Mouse (Mus musculus): ENCODE measurements around the gene Kcnmb2. TPM values are rescaled to one million over a fixed set of nuclear protein-coding genes. Genes with fewer than 3 reads are reported as not detected.

The Kcnmb2 gene
- polyA plus RNA-seq, 1 experiment from 2014 or later, result 3.8 TPM

DNA sequence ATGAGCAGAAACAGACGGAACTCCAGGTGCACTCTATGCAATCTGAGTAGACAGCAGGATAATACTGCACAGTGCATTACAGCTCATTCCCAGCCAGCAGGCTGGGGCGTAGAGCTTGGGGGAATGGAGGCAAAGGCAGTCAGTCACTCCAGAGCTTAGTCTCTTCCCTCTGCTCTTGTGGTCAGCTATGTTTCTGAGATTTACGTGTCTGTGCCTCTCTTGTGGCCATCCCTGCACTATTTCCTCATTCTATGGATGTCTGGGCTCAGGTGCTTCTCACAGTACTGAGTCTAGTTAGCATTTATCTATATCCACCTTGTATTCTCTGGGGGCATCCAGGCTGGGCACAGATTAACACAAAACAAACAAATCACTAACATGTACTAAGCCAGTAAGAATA lies 160.4 kb downstream of the Kcnmb2 start:
- no peak overlapping the region for H3K4me3 ChIP-seq (ENCODE audit: low read depth, low read length)
- no peaks in the 10 kb centered on the region for H3K27me3 ChIP-seq (replicated peaks; ENCODE audit: insufficient read depth, low read length)
- no peak overlapping the region for H3K27ac ChIP-seq (ENCODE audit: low read length)
- no peaks in the 10 kb centered on the region for H3K36me3 ChIP-seq (ENCODE audit: insufficient read depth, low read length)
- H3K4me1 ChIP-seq (ENCODE audit: insufficient read depth, low read depth, low read length), result no peaks in the 10 kb centered on the region; the same call in 1 of the 2 replicates
- H3K9me3 ChIP-seq (ENCODE audit: low read length), result no peaks in the 10 kb centered on the region
- no peak overlapping the region for H3K9ac ChIP-seq (replicated peaks; ENCODE audit: low read depth)
- ATAC-seq (no peak), DNase-seq (ENCODE audit: low spot score) (no peak)
- WGBS, result 69% methylated on average over 3 of the region's 3 CpGs
- TF ChIP-seq CTCF (IDR thresholded peaks at IDR 0.05) (no peak), EP300 (IDR thresholded peaks at IDR 0.05) (no peak)
- no peak overlapping the region for H3K4me2 ChIP-seq (replicated peaks; ENCODE audit: low read depth, low read length)

DNA sequence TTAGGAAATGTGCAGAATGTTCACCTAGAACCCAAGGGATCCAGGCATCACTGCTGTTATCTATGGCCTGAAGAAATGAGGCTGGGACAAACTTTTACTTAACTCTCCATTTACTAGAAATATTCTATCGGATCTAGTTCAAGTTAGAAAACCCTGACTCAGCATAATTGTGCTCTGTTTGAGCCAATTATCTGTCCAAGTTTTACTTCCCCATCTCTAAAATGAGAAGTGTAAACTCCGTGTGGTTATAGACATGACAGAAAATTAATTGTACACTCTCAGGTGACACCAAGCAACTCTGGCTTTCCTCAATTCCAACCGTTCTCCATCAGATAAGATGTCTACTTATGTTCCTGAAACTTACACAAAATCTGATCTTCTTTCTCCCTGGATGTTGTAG lies 161.0 kb downstream of the Kcnmb2 start:
- no peak for DNase-seq (ENCODE audit: low spot score)
- no peak overlapping the region for H3K27ac ChIP-seq (ENCODE audit: low read length)
- H3K9me3 ChIP-seq (ENCODE audit: low read length), result no peaks in the 10 kb centered on the region
- H3K9ac ChIP-seq (replicated peaks; ENCODE audit: low read depth), result no peak overlapping the region
- 67% methylated on average over 3 of the region's 3 CpGs for WGBS
- H3K4me1 ChIP-seq (ENCODE audit: insufficient read depth, low read depth, low read length), result no peaks in the 10 kb centered on the region; the same call in 1 of the 2 replicates
- H3K36me3 ChIP-seq (ENCODE audit: insufficient read depth, low read length), result no peaks in the 10 kb centered on the region
- no peaks in the 10 kb centered on the region for H3K27me3 ChIP-seq (replicated peaks; ENCODE audit: insufficient read depth, low read length)
- no peak overlapping the region for H3K4me3 ChIP-seq (ENCODE audit: low read depth, low read length)
- TF ChIP-seq CTCF (IDR thresholded peaks at IDR 0.05) (no peak), EP300 (IDR thresholded peaks at IDR 0.05) (no peak)
- ATAC-seq, result no peak
- H3K4me2 ChIP-seq (replicated peaks; ENCODE audit: low read depth, low read length), result no peak overlapping the region

DNA sequence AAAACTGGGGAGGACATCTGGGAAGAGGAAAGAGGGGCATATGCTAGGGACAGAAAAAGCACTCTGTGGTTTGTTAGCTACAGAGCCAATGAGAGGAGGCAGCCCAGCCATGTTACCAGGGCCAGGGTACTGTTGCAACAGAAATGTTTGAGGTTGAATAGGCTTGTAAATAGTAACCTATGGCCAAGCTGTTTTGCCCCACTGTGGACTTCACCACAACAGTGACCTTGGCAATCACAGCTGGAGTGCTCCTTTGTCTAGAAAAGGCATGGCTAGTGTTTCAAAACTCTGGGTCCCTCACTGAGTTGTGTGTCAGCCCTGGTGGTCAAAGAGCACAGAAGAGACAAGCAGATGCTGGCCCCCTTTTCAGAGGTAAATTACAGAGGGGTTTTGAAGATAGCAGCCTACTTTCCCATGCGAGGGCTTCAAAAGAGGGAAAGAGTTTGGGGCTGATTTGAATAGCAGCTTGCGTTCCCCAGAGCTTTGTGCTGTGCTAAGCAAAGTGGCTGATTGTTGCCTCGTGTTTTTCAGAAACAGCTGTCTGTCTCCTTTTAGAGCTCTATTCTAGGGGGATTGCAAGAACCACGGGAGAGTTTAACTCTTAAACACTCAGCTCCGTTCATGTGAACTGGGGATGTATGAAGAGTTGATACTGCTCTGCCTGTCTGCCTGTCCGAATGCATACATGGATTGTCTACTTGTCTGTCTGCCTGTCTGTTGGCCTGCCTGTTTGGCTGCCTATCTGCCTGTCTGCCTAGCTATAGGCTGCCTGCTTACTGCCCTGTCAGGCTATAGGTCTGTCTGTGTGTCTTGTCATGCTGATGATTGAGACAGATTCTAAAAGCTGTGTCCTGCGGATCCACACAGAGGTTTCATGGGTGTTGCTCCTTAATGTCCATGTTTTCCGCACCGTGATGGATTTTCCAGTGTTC lies 165.0 kb downstream of the Kcnmb2 start:
- H3K4me1 ChIP-seq (ENCODE audit: insufficient read depth, low read depth, low read length), result no peaks in the 10 kb centered on the region
- no peaks in the 10 kb centered on the region for H3K27me3 ChIP-seq (replicated peaks; ENCODE audit: insufficient read depth, low read length)
- no peaks in the 10 kb centered on the region for H3K36me3 ChIP-seq (ENCODE audit: insufficient read depth, low read length)
- no peak overlapping the region for H3K4me2 ChIP-seq (replicated peaks; ENCODE audit: low read depth, low read length)
- no peak overlapping the region for H3K4me3 ChIP-seq (ENCODE audit: low read depth, low read length)
- DNase-seq (ENCODE audit: low spot score), result no peak
- no peak for TF ChIP-seq EP300 (IDR thresholded peaks at IDR 0.05)
- TF ChIP-seq CTCF (IDR thresholded peaks at IDR 0.05), result no peak
- H3K27ac ChIP-seq (ENCODE audit: low read length), result no peak overlapping the region
- H3K9ac ChIP-seq (replicated peaks; ENCODE audit: low read depth), result no peak overlapping the region
- H3K9me3 ChIP-seq (ENCODE audit: low read length), result no peaks in the 10 kb centered on the region
- WGBS, result 61% methylated on average over 9 of the region's 9 CpGs
- peak; percentile 19; the same call in 1 of the 2 replicates for ATAC-seq

DNA sequence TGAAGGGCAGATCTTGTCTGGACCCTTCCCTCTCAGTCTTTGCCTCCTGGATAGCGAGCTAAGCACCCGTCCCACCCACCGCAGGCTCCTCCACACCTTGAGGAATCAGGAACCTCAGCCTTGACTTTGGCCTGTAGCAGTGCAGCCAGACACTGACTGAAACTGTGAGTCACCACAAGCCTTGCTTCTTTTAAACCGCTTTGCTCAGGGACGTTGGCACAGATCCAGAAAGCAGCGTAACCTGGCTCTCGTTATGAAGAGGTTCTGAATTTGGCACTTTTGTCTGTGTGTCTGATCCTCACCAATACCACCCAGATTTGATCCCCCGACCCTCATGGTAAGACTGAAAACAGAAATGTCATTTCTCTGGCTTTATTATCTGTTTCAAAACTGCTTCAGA lies 171.6 kb downstream of the Kcnmb2 start:
- H3K27me3 ChIP-seq (replicated peaks; ENCODE audit: insufficient read depth, low read length), result no peaks in the 10 kb centered on the region
- H3K36me3 ChIP-seq (ENCODE audit: insufficient read depth, low read length), result no peaks in the 10 kb centered on the region
- no peaks in the 10 kb centered on the region for H3K9me3 ChIP-seq (ENCODE audit: low read length)
- H3K4me1 ChIP-seq (ENCODE audit: insufficient read depth, low read depth, low read length), result no peaks in the 10 kb centered on the region
- TF ChIP-seq CTCF (IDR thresholded peaks at IDR 0.05) (no peak), EP300 (IDR thresholded peaks at IDR 0.05) (no peak)
- H3K27ac ChIP-seq (ENCODE audit: low read length), result no peak overlapping the region
- no peak for ATAC-seq
- no peak for DNase-seq (ENCODE audit: low spot score)
- no peak overlapping the region for H3K4me3 ChIP-seq (ENCODE audit: low read depth, low read length)
- no peak overlapping the region for H3K4me2 ChIP-seq (replicated peaks; ENCODE audit: low read depth, low read length)
- 35% methylated on average over 8 of the region's 8 CpGs for WGBS
- no peak overlapping the region for H3K9ac ChIP-seq (replicated peaks; ENCODE audit: low read depth)

DNA sequence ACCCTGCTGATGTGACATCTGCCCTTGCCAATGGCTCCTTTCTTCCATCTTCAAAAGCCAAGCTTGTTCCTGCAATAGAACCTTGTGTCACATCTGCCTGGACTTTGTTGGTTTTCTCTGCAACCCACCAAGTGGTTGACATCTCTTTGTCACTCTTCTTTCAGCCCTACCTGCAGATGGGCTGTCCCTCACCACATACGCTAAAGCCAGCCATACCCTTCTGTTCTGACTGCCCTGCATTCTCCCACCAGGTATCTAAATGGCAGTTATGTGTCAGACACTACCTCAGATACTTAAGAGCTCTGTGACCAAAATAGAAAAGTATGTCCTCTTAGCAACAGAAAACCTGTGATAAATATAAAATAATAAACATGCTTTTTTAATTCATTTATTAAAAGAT lies 186.5 kb downstream of the Kcnmb2 start:
- DNase-seq (ENCODE audit: low spot score) (no peak), ATAC-seq (no peak)
- H3K4me3 ChIP-seq (ENCODE audit: low read depth, low read length), result no peak overlapping the region
- H3K9ac ChIP-seq (replicated peaks; ENCODE audit: low read depth), result no peak overlapping the region
- H3K9me3 ChIP-seq (ENCODE audit: low read length), result no peaks in the 10 kb centered on the region
- no peaks in the 10 kb centered on the region for H3K27me3 ChIP-seq (replicated peaks; ENCODE audit: insufficient read depth, low read length)
- H3K4me1 ChIP-seq (ENCODE audit: insufficient read depth, low read depth, low read length), result no peaks in the 10 kb centered on the region
- H3K27ac ChIP-seq (ENCODE audit: low read length), result no peak overlapping the region
- no peak for TF ChIP-seq EP300 (IDR thresholded peaks at IDR 0.05)
- TF ChIP-seq CTCF (IDR thresholded peaks at IDR 0.05), result no peak
- WGBS, result 91% methylated on average over 1 of the region's 1 CpGs
- H3K36me3 ChIP-seq (ENCODE audit: insufficient read depth, low read length), result no peaks in the 10 kb centered on the region
- no peak overlapping the region for H3K4me2 ChIP-seq (replicated peaks; ENCODE audit: low read depth, low read length)

DNA sequence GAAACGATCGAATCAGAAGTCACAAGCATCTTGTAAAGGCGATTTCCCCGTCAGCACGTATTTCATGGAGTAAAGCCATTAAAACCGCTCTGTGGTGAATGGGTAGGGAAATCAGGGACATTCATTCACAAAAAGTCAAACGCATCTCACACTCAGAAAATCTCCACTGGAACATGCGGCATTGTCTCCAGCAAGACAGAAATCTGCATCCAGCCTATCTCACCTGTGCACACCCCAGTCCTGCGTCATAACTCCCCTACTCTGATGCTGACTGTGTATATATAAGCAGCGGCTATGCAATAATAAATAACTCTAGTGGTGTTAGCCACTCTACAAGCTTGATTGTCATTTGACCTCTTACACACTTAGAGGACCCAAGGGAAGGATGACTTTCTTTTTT lies 199.1 kb downstream of the Kcnmb2 start:
- WGBS, result 83% methylated on average over 10 of the region's 10 CpGs
- no peak overlapping the region for H3K4me2 ChIP-seq (replicated peaks; ENCODE audit: low read depth, low read length)
- no peaks in the 10 kb centered on the region for H3K27me3 ChIP-seq (replicated peaks; ENCODE audit: insufficient read depth, low read length)
- DNase-seq (ENCODE audit: low spot score) (no peak), ATAC-seq (no peak)
- TF ChIP-seq EP300 (IDR thresholded peaks at IDR 0.05) (no peak), CTCF (IDR thresholded peaks at IDR 0.05) (no peak)
- H3K4me3 ChIP-seq (ENCODE audit: low read depth, low read length), result no peak overlapping the region
- H3K9me3 ChIP-seq (ENCODE audit: low read length), result no peaks in the 10 kb centered on the region
- H3K9ac ChIP-seq (replicated peaks; ENCODE audit: low read depth), result no peak overlapping the region
- no peaks in the 10 kb centered on the region for H3K4me1 ChIP-seq (ENCODE audit: insufficient read depth, low read depth, low read length)
- no peaks in the 10 kb centered on the region for H3K36me3 ChIP-seq (ENCODE audit: insufficient read depth, low read length)
- H3K27ac ChIP-seq (ENCODE audit: low read length), result no peak overlapping the region

All from lung, postnatal 0 days (tissue).